ENCODE assay signal across 8 mouse cellular contexts in genomic region chr19:14597917-14598689, GRCm38 (mm10). TPM values are rescaled to one million over a fixed set of nuclear protein-coding genes. Genes with fewer than 3 reads are reported as not detected.
DNase-seq lines count a peak whose midpoint lies in the region; ATAC-seq and TF ChIP-seq lines count a peak whose summit lies in the region.

Gene Tle4, minus strand, starts transcription at chr19:14598051.

- peak within 1 kb of the TSS; percentile 96 for H3K27ac ChIP-seq in bone marrow macrophage, adult 2 months (ENCODE audit: insufficient read depth, low read depth, low read length)
- H3K27ac ChIP-seq in embryonic fibroblast, embryonic 13.5 days (ENCODE audit: insufficient read depth, low read length), result peak within 1 kb of the TSS; percentile 63
- H3K27ac ChIP-seq in kidney, embryonic 14.5 days (ENCODE audit: low read depth, low read length), result peak within 1 kb of the TSS; percentile 95
- peak within 1 kb of the TSS; percentile 99 for H3K27ac ChIP-seq in limb, embryonic 15.5 days

- peak; percentile 88 for TF ChIP-seq POLR2A in bone marrow macrophage, adult 2 months (IDR thresholded peaks at IDR 0.05; ENCODE audit: borderline replicate concordance, low read depth, low read length)
- peak; percentile 91 for TF ChIP-seq POLR2A in embryonic fibroblast, embryonic 13.5 days (IDR thresholded peaks at IDR 0.05; ENCODE audit: low read depth, low read length)

- H3K4me1 ChIP-seq in bone marrow macrophage, adult 2 months (ENCODE audit: control insufficient read depth, insufficient read depth, low read length), result peaks cover 21% of the 10 kb centered on the region
- H3K4me1 ChIP-seq in embryonic fibroblast, embryonic 13.5 days (ENCODE audit: control insufficient read depth, insufficient read depth, low read length), result no peaks in the 10 kb centered on the region
- peaks cover 9% of the 10 kb centered on the region; the same call in 1 of the 2 replicates for H3K4me1 ChIP-seq in kidney, embryonic 14.5 days (ENCODE audit: control insufficient read depth, insufficient read depth, low read length)
- peaks cover 21% of the 10 kb centered on the region for H3K4me1 ChIP-seq in limb, embryonic 15.5 days

- no peaks in the 10 kb centered on the region for H3K9me3 ChIP-seq in kidney, embryonic 14.5 days (ENCODE audit: control insufficient read depth, low read length)
- no peaks in the 10 kb centered on the region for H3K9me3 ChIP-seq in limb, embryonic 15.5 days

- H3K9ac ChIP-seq in kidney, embryonic 14.5 days (ENCODE audit: low read depth, low read length), result peak within 1 kb of the TSS; percentile 93
- peak within 1 kb of the TSS; percentile 75 for H3K9ac ChIP-seq in limb, embryonic 15.5 days

- peak; percentile 100 for DNase-seq in A20 (ENCODE audit: low read depth, low spot score)
- peak; percentile 100 for DNase-seq in heart, adult 9 months (ENCODE audit: low spot score in 2 of 2)
- peak; percentile 100 for DNase-seq in monocyte, adult 2 months (ENCODE audit: low read depth in 1 of 2, low spot score in 2 of 2)
- peak; percentile 100 for DNase-seq in spleen, postnatal 36 days (ENCODE audit: low spot score in 2 of 2)

- WGBS in kidney, embryonic 14.5 days, result under 1% methylated on average over 71 of the region's 71 CpGs
- WGBS in limb, embryonic 15.5 days, result under 1% methylated on average over 71 of the region's 71 CpGs

- H3K27me3 ChIP-seq in kidney, embryonic 14.5 days (ENCODE audit: control insufficient read depth, insufficient read depth, low read length), result no peaks in the 10 kb centered on the region
- no peaks in the 10 kb centered on the region for H3K27me3 ChIP-seq in limb, embryonic 15.5 days

- no peak for TF ChIP-seq CTCF in bone marrow macrophage, adult 2 months (IDR thresholded peaks at IDR 0.05; ENCODE audit: low read depth, low read length)
- TF ChIP-seq CTCF in embryonic fibroblast, embryonic 13.5 days (IDR thresholded peaks at IDR 0.05; ENCODE audit: borderline replicate concordance, insufficient read depth, low read length), result no peak

- H3K4me3 ChIP-seq in bone marrow macrophage, adult 2 months (ENCODE audit: insufficient read depth, low read length), result peak within 1 kb of the TSS; percentile 99
- H3K4me3 ChIP-seq in embryonic fibroblast, embryonic 13.5 days (ENCODE audit: insufficient read depth, low read length), result peak within 1 kb of the TSS; percentile 66
- H3K4me3 ChIP-seq in kidney, embryonic 14.5 days (ENCODE audit: low read length), result peak within 1 kb of the TSS; percentile 77
- H3K4me3 ChIP-seq in limb, embryonic 15.5 days, result peak within 1 kb of the TSS; percentile 68

- H3K4me2 ChIP-seq in kidney, embryonic 14.5 days (replicated peaks; ENCODE audit: low read depth, low read length), result peak within 1 kb of the TSS; percentile 71
- H3K4me2 ChIP-seq in limb, embryonic 15.5 days, result peak within 1 kb of the TSS; percentile 69

- H3K36me3 ChIP-seq in kidney, embryonic 14.5 days (ENCODE audit: control insufficient read depth, insufficient read depth, low read length), result no peaks in the 10 kb centered on the region
- H3K36me3 ChIP-seq in limb, embryonic 15.5 days, result no peaks in the 10 kb centered on the region

- peak; percentile 97 for ATAC-seq in kidney, embryonic 14.5 days (ENCODE audit: low FRiP score, low TSS enrichment)
- peak; percentile 98 for ATAC-seq in limb, embryonic 15.5 days (ENCODE audit: insufficient number of reproducible peaks, low FRiP score, low TSS enrichment, low read depth)

RNA-seq across cellular contexts. Expression of gene Tle4, which starts in this region (rescaled TPM):
- polyA plus RNA-seq in bone marrow macrophage, adult 2 months (2012; ENCODE audit: insufficient read depth, insufficient read length, missing spikeins), result 28.5 and 29.8 TPM in 2 replicates
- 7.1 and 7.2 TPM in 2 replicates for polyA plus RNA-seq in embryonic fibroblast, embryonic 13.5 days (2011; ENCODE audit: insufficient read length, low read depth, missing spikeins)
- polyA plus RNA-seq in kidney, embryonic 14.5 days (2014; fragmentation: Nextera tagmentation; extraction: Ambion mirVana), result 16.5 and 20.7 TPM in 2 replicates
- 12.4 and 14.6 TPM in 2 replicates for polyA plus RNA-seq in limb, embryonic 15.5 days (2015; fragmentation: Nextera tagmentation; extraction: Ambion mirVana)

Comparison
In these comparisons a context has a peak if more than half of its experiments do, and no peak if none do; other contexts are left out.
1. Peak in every context shown above with its lines: DNase-seq, ATAC-seq, H3K4me3 ChIP-seq and H3K27ac ChIP-seq.